Mouse (Mus musculus): ENCODE measurements at regions not wholly inside any gene's neighbourhood (a gene's known extent, or its start where the extent isn't known, plus 50 kb on each side); places are given as distances from the start of the nearest gene placed in this dataset.

DNA sequence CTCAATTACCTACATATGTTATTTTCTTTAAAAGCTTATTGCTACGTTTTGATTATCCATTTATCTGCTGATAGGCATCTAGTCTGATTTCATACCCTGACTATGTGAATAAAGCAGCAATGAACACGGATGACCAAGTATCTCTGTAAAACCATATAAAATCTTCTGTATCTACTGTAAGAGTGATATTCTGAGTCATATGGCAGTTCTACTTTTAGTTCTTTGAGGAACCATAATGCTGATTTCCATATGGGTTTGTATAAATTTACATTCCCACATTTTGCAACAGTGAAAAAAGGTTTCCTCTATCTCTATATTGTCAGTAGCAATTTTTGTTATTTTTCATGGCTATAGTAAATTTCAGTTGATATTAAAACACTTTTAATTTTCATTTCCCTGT, 280.6 kb downstream of the Fsip2 start:
- DNase-seq: no peak

DNA sequence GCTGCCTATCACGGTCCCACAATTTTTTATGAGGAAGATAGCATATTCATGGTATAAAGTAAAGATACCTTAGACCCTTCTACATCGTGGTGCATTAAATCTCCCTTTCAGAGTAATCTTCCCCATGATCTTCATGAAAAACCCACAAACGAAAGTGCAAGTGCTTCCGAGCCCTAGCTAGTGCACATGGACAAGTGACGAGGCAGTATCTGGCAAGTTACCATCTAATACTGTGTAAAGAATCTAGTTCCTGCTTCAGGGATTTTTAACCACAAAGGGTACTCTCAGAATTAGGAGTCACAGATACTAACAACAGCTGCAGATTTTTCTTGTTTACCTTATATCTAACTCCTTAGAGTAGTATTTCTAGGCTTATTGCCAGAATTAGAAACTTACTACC, 282.8 kb downstream of the Fsip2 start:
- no peak for DNase-seq

DNA sequence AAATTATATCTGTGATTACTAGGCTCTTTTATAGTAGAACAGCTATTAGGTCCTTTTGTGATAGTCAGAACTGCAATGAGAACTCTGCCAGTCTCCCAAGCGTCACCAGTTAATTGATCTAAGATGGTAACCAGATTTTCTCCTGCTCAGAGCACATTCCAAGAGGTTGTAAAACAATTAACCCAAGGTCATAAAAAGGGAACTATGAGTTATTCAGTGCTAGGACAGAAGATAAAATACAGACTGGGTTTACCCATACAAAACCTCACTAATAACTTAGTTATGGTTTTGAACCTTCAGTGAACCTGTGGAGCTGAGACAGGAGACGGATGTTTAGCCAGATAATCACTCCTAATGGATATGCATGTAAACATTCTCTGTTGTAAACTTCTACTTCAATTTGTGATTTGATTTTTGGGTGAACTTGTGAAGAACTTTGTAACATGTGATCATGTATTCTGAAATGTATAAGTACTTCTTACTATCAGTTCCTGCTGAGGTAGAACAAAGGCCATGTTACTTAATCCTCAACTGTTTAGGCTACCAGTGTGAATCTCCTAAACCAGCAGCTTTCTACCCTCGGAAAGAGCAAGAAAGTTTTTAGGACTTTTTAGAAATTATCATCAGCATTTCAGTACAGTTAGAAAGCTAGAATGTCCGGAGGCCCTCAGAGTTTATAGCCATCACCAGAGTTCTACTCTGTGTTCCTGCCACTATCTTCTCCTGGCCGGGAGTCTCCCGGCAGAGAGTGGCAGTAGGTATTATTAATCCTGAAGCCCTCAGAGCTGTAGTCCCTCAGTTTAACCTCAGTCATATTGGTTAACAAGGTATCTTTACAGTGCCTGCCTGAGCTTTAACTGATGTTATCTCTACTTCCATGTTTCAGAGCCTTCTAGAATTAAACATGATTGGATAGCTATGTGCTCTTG, 308.0 kb downstream of the Fsip2 start:
- DNase-seq: no peak

DNA sequence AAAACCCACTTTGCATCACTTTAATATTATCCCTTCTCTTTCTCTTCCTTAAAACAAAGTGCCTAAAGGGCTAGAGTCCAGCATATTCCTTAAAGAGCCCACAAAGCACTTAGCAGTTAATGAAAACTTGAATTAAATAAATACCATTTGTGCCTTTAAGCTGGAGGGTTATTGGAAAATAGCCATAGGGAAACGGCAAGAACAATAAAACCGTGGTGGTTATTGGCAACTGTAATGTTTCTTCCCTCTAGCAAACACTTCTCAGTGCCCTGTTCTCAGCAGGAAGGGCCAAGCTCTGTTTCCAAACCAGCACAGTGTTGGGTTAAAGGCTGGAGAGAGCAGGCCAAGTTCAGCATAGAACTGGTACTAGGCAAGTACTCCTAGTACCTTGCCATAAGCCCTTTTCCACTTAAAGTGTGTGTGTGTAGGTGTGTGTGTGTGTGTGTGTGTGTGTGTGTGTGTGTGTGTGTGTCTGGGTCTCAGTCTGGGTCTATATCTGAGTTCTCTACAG, 313.4 kb downstream of the Fsip2 start:
- DNase-seq: peak; percentile 2

DNA sequence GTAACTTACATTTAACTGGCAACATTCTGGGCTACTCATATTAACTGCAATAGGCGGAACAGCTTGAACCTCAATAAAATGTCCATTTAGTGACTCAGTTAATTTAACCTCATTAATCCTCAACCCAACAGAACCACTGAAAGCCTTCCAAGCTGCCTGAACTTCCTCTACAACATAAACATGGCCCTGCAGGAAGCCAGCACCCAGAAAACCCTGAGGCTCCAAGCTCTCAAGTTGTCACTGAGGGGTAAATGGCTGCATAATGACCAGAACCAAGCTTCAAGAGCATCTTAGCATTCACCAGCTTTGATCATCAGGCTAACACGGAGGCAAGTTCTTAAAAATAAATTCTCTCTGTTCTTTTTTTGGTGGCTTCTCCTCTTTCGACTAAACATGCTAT, 315.2 kb downstream of the Fsip2 start:
- no peak for DNase-seq

DNA sequence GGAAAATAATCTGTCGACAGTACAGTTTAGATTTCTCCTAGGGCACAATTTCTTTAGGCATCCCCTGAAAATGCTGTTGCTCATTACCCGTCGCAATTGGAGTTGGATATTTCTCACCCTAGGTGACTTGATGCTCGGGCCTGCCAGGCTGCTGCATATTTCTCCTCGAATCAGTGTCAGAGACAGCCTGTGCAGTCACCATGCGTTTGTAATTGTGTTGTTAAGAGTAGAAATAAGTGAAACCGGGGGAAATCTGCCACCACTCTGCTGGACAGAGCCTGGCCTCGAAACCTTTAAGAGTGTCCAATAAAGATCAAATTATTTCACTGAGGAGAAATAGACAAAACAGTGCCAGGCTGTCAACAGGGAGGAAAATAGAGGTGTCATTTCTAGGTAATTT, 340.7 kb upstream of the Zc3h15 start:
- DNase-seq: no peak

DNA sequence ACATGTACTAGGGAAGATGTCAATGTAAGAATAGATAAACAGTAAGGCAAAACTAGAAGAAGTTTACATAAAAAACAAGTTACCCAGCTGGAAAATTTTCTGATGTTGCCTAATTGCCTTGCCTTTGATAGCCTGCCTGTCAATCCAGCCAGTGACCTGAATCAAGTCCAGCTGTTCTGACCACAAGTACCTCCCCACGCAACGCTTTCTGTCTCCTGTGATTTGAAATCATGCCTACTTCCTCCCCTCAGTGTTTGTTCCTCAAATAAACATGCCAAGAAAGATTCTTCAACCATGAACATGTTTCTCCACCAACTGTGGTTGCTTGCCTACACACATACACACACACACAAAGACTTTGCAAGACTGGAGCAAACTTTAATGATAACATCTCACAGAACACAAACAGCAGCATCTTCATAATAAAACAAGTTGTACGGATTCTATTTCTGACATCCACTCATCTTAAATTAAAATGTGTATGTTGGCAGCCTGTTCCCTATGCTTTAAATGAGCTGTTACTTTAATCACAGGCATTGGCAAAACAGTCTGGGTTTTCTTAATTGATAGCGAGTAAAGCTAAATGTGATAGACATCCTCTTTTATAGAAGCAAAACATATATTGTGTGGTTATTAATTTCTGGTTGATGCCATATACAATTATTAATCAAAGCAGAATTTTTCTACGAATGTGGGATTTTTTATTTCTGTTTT, 312.0 kb upstream of the Zc3h15 start:
- DNase-seq: peak; percentile 6

DNA sequence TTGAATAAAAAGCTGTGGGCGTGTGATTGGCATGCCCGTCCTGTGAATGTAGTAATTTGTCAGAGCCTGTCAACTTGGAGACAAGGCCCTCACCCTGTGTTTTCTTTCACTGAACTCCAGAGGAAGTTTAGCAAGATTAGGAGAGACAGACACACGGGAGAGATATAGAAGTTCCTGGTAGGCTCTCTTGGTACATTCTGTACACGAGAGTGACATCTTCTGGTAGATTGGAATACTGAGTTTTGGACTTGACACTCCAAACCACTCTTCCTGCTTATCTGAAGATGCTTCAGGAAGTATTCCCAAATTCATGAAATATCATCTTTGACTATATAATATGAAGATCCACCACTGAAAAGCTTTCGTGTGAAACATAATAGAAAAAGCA, 311.5 kb upstream of the Zc3h15 start:
- no peak for DNase-seq

DNA sequence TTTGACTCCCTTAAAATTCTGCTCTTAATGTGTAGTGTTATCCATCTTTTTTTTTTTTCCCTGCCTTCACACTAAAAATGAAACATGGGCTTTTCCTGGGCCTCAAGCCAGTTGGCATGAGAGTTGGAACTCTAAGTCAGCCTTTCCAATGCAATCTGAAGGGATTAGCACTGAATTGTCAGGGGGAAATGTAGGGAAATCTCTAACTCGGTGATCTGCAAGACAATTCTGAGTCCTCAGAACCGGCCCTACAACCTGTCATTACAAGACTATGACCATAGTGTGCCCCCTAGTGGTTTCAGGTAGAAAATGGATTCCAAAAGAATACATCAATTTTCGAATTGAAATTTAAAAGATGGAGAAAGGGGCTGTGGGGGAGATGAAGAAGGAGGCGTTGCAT, 306.9 kb upstream of the Zc3h15 start:
- peak; percentile 8 for DNase-seq

DNA sequence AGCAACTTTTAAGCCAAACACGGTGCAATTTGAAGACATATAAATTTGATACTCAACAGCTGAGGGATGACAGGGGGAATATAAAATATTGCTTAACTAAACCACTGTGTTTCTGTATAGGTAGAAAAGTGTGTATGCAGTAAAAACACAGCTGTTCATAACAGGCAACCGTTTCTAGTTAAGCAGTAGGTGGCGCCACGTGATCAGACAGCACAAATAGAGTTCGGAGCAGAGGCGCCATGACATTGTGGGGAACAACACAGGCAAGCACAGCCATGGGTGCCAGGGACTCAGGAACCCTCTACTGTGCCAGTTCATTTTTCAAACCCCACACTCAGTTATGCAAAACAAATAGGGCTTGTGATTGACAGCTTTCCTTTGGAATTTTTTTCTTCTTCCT, 304.1 kb upstream of the Zc3h15 start:
- no peak for DNase-seq

All from lung, postnatal 36 days (tissue).